Mouse (Mus musculus) hematopoietic stem cell, adult 5-6 weeks (primary cell): ENCODE data around the gene Efcab9. TPM values are rescaled to one million over a fixed set of nuclear protein-coding genes. Genes with fewer than 3 reads are reported as not detected.

ENCODE experiments used
- ATAC-seq, 2 experiments: fragments of 125-278 bp in 1 of 2; replicated peaks in 1 of 2; 2 replicates each; pipeline ENCODE4 v1.8.0; 2016 to 2017; ENCODE audit warnings: inconsistent platforms in 2 of 2, mild to moderate bottlenecking in 2 of 2, moderate number of reproducible peaks in 2 of 2, low read depth in 1 of 2, moderate TSS enrichment in 1 of 2; ENCODE audit not compliant: low FRiP score in 2 of 2, poor library complexity in 2 of 2, severe bottlenecking in 2 of 2, insufficient read depth in 1 of 2, low TSS enrichment in 1 of 2
- total RNA-seq: library from RNA; stranded (forward); fragments of 172-1452, 232-1000 nt; gene quantifications from 2 replicates; pipeline ENCODE4 v1.2.3, GENCODE M21; 2017

Efcab9 gene
- total RNA-seq, 1 experiment from 2014 or later = not detected

GRCm38 (mm10) chr11:32560015-32560770, 28.3 kb upstream of the Efcab9 start:
- ATAC-seq = no peak

- peak; percentile 82 to 84 for ATAC-seq
Observed at GRCm38 (mm10) chr11:32558677-32559076, 26.8 kb upstream of the Efcab9 start.

- ATAC-seq = no peak
Observed at GRCm38 (mm10) chr11:32558026-32558425, 26.1 kb upstream of the Efcab9 start.

GRCm38 (mm10) chr11:32556333-32556990, 24.6 kb upstream of the Efcab9 start:
- no peak for ATAC-seq

- no peak for ATAC-seq
Observed at GRCm38 (mm10) chr11:32555103-32555689, 23.3 kb upstream of the Efcab9 start.

- ATAC-seq = no peak; a peak in 1 of 4 replicates
Observed at GRCm38 (mm10) chr11:32554141-32555091, 22.5 kb upstream of the Efcab9 start.

- peak; percentile 44 to 54 for ATAC-seq
Observed at GRCm38 (mm10) chr11:32553311-32554140, 21.6 kb upstream of the Efcab9 start.

GRCm38 (mm10) chr11:32552401-32553090, 20.7 kb upstream of the Efcab9 start:
- ATAC-seq = no peak

- no peak for ATAC-seq
Observed at GRCm38 (mm10) chr11:32551579-32552297, 19.9 kb upstream of the Efcab9 start.

- ATAC-seq = no peak
Observed at GRCm38 (mm10) chr11:32551056-32551455, 19.2 kb upstream of the Efcab9 start.

- no peak for ATAC-seq
Observed at GRCm38 (mm10) chr11:32550102-32550501, 18.2 kb upstream of the Efcab9 start.

GRCm38 (mm10) chr11:32549236-32549635, 17.4 kb upstream of the Efcab9 start:
- no peak for ATAC-seq

GRCm38 (mm10) chr11:32548240-32548639, 16.4 kb upstream of the Efcab9 start:
- ATAC-seq = no peak

- no peak for ATAC-seq
Observed at GRCm38 (mm10) chr11:32547391-32547947, 15.6 kb upstream of the Efcab9 start.

- ATAC-seq = no peak
Observed at GRCm38 (mm10) chr11:32546483-32546882, 14.6 kb upstream of the Efcab9 start.
